Mouse (Mus musculus): ENCODE results near the gene Spdl1. TPM values are rescaled to one million over a fixed set of nuclear protein-coding genes. Genes with fewer than 3 reads are reported as not detected.

Spdl1 gene
- polyA plus RNA-seq, 1 experiment from 2014 or later = 26.3 TPM

DNA sequence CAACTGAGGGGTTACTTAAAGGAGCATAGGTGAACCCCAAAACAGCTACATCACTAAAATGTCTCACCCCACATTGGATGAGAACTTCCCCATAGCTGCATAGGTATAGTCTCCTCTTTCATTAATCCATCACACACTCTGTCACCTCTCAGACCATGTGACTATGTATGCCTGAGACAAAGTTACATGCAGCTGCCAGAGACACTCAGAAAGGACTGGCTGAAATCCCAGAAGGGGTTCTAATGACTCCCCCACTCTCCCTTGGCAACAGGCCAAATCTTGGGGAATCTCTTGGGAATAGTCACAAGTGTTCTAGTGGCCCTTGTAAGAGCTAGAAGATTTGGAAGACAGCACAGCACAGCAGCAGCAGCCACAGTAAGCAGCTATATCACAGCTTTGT lies 48.6 kb downstream of the Spdl1 start:
- Histone ChIP-seq H3K4me3 (ENCODE audit: low read depth, low read length) (no peak overlapping the region), H3K9me3 (ENCODE audit: control insufficient read depth, low read length) (no peaks in the 10 kb centered on the region), H3K36me3 (ENCODE audit: control insufficient read depth, insufficient read depth, low read length) (no peaks in the 10 kb centered on the region), H3K27me3 (ENCODE audit: control insufficient read depth, insufficient read depth, low read length) (no peaks in the 10 kb centered on the region), H3K4me2 (ENCODE audit: low read depth) (no peak overlapping the region), H3K27ac (ENCODE audit: low read depth, low read length) (no peak overlapping the region), H3K4me1 (ENCODE audit: control insufficient read depth, insufficient read depth, low read length) (no peaks in the 10 kb centered on the region), H3K9ac (ENCODE audit: low read length) (no peak overlapping the region)
- ATAC-seq (ENCODE audit: insufficient read depth, low FRiP score, low TSS enrichment) (no peak), DNase-seq (ENCODE audit: low spot score) (no peak)

DNA sequence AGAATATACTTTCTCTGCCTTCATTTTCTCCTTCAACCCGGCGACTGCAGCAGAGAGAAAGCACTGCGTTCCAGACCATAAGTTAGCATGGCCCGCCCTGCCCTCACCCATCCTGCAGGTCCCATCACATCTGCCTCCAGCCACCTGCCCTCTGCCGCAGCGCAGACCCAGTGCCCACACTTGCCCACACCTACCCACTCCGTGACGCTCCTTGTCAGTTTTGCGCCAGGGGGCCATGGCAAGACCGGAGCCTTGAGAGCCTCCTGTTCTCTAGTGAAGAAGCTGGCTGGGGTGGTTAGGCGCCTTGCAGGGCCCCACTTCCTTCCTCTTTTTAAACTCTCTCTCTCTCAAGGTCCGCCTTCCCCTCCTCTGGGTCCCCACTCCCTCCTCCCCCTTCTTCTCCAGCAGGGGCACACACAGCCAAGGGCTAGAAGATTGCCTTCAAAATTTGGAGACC lies 49.8 kb downstream of the Spdl1 start, which contains the start of gene Dock2:
TSS of gene Dock2 (minus strand) at position 306 of the 457 bp plus-strand sequence.
- Histone ChIP-seq H3K9ac (ENCODE audit: low read length) (no peak within 1 kb of the TSS), H3K9me3 (ENCODE audit: control insufficient read depth, low read length) (no peaks in the 10 kb centered on the region), H3K4me1 (ENCODE audit: control insufficient read depth, insufficient read depth, low read length) (no peaks in the 10 kb centered on the region), H3K27ac (ENCODE audit: low read depth, low read length) (no peak within 1 kb of the TSS), H3K27me3 (ENCODE audit: control insufficient read depth, insufficient read depth, low read length) (no peaks in the 10 kb centered on the region), H3K4me3 (ENCODE audit: low read depth, low read length) (no peak within 1 kb of the TSS), H3K4me2 (ENCODE audit: low read depth) (no peak within 1 kb of the TSS), H3K36me3 (ENCODE audit: control insufficient read depth, insufficient read depth, low read length) (no peaks in the 10 kb centered on the region)
- DNase-seq (ENCODE audit: low spot score) = no peak
- 92% methylated on average over 12 of the region's 12 CpGs for WGBS
- ATAC-seq (ENCODE audit: insufficient read depth, low FRiP score, low TSS enrichment) = no peak

GRCm38 (mm10) chr11:34782516-34783430 lies 50.7 kb downstream of the Spdl1 start:
- 82% methylated on average over 8 of the region's 8 CpGs for WGBS
- no peak for ATAC-seq (ENCODE audit: insufficient read depth, low FRiP score, low TSS enrichment)
- no peak for DNase-seq (ENCODE audit: low spot score)
- no peak overlapping the region for H3K4me2 ChIP-seq (ENCODE audit: low read depth)
- H3K4me1 ChIP-seq (ENCODE audit: control insufficient read depth, insufficient read depth, low read length) = no peaks in the 10 kb centered on the region
- H3K9me3 ChIP-seq (ENCODE audit: control insufficient read depth, low read length) = no peaks in the 10 kb centered on the region
- no peaks in the 10 kb centered on the region for H3K36me3 ChIP-seq (ENCODE audit: control insufficient read depth, insufficient read depth, low read length)
- H3K4me3 ChIP-seq (ENCODE audit: low read depth, low read length) = no peak overlapping the region
- no peaks in the 10 kb centered on the region for H3K27me3 ChIP-seq (ENCODE audit: control insufficient read depth, insufficient read depth, low read length)
- no peak overlapping the region for H3K9ac ChIP-seq (ENCODE audit: low read length)
- no peak overlapping the region for H3K27ac ChIP-seq (ENCODE audit: low read depth, low read length)

DNA sequence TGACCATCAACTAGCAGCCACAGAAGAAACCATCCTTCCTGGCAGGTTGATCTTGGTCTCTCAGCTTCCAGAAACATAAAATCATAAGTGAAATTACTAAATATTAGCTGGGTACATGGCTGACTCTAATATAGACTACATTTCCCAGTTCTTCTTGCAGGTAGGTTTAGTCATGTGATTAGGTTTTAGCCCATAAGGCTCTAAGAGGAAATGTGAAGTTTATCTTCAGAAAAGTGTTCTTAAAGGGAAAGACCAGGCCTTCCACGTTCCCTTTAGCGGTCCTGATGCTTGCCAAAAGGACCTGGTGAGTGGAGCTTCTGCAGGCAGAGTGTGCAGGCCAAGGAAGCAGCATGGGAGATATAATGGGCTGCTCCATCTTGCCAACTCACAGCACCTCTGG lies 52.7 kb downstream of the Spdl1 start:
- WGBS = 88% methylated on average over 2 of the region's 2 CpGs
- no peak overlapping the region for H3K9ac ChIP-seq (ENCODE audit: low read length)
- H3K4me1 ChIP-seq (ENCODE audit: control insufficient read depth, insufficient read depth, low read length) = no peaks in the 10 kb centered on the region
- no peak overlapping the region for H3K4me3 ChIP-seq (ENCODE audit: low read depth, low read length)
- no peak overlapping the region for H3K4me2 ChIP-seq (ENCODE audit: low read depth)
- no peak for ATAC-seq (ENCODE audit: insufficient read depth, low FRiP score, low TSS enrichment)
- no peak overlapping the region for H3K27ac ChIP-seq (ENCODE audit: low read depth, low read length)
- no peaks in the 10 kb centered on the region for H3K36me3 ChIP-seq (ENCODE audit: control insufficient read depth, insufficient read depth, low read length)
- H3K27me3 ChIP-seq (ENCODE audit: control insufficient read depth, insufficient read depth, low read length) = no peaks in the 10 kb centered on the region
- DNase-seq (ENCODE audit: low spot score) = no peak
- no peaks in the 10 kb centered on the region for H3K9me3 ChIP-seq (ENCODE audit: control insufficient read depth, low read length)

DNA sequence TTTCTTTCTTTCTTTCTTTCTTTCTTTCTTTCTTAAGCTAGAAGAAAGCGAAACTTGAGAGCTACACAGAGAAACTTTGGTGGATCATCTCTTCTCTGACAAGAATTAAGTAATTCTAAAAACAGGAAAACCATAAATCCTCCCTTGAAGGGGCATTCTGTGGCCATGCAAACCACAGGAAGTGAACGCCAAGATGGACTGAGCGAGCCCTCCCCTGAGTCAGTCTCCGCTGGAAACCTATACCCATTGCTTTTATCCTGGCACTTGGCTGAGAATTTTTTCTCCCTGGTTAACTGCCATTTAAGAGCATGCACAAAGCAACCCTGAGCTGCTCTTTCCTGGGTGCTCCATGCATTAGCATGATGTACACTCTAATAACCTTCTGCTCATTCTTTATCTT lies 53.5 kb downstream of the Spdl1 start:
- Histone ChIP-seq H3K9me3 (ENCODE audit: control insufficient read depth, low read length) (no peaks in the 10 kb centered on the region), H3K27ac (ENCODE audit: low read depth, low read length) (no peak overlapping the region), H3K36me3 (ENCODE audit: control insufficient read depth, insufficient read depth, low read length) (no peaks in the 10 kb centered on the region), H3K9ac (ENCODE audit: low read length) (no peak overlapping the region), H3K4me2 (ENCODE audit: low read depth) (no peak overlapping the region), H3K27me3 (ENCODE audit: control insufficient read depth, insufficient read depth, low read length) (no peaks in the 10 kb centered on the region), H3K4me3 (ENCODE audit: low read depth, low read length) (no peak overlapping the region), H3K4me1 (ENCODE audit: control insufficient read depth, insufficient read depth, low read length) (no peaks in the 10 kb centered on the region)
- 89% methylated on average over 4 of the region's 4 CpGs for WGBS
- DNase-seq (ENCODE audit: low spot score) (no peak), ATAC-seq (ENCODE audit: insufficient read depth, low FRiP score, low TSS enrichment) (no peak)

GRCm38 (mm10) chr11:34778351-34778750 lies 55.1 kb downstream of the Spdl1 start:
- no peak overlapping the region for H3K9ac ChIP-seq (ENCODE audit: low read length)
- H3K9me3 ChIP-seq (ENCODE audit: control insufficient read depth, low read length) = no peaks in the 10 kb centered on the region
- H3K4me3 ChIP-seq (ENCODE audit: low read depth, low read length) = no peak overlapping the region
- H3K27ac ChIP-seq (ENCODE audit: low read depth, low read length) = no peak overlapping the region
- no peak overlapping the region for H3K4me2 ChIP-seq (ENCODE audit: low read depth)
- no peak for DNase-seq (ENCODE audit: low spot score)
- H3K27me3 ChIP-seq (ENCODE audit: control insufficient read depth, insufficient read depth, low read length) = no peaks in the 10 kb centered on the region
- 81% methylated on average over 3 of the region's 3 CpGs for WGBS
- no peaks in the 10 kb centered on the region for H3K4me1 ChIP-seq (ENCODE audit: control insufficient read depth, insufficient read depth, low read length)
- no peak for ATAC-seq (ENCODE audit: insufficient read depth, low FRiP score, low TSS enrichment)
- H3K36me3 ChIP-seq (ENCODE audit: control insufficient read depth, insufficient read depth, low read length) = no peaks in the 10 kb centered on the region

- 86% methylated on average over 4 of the region's 4 CpGs for WGBS
- no peak overlapping the region for H3K9ac ChIP-seq (ENCODE audit: low read length)
- no peak overlapping the region for H3K27ac ChIP-seq (ENCODE audit: low read depth, low read length)
- H3K4me3 ChIP-seq (ENCODE audit: low read depth, low read length) = no peak overlapping the region
- ATAC-seq (ENCODE audit: insufficient read depth, low FRiP score, low TSS enrichment) (no peak), DNase-seq (ENCODE audit: low spot score) (no peak)
- no peak overlapping the region for H3K4me2 ChIP-seq (ENCODE audit: low read depth)
- H3K4me1 ChIP-seq (ENCODE audit: control insufficient read depth, insufficient read depth, low read length) = no peaks in the 10 kb centered on the region
- H3K27me3 ChIP-seq (ENCODE audit: control insufficient read depth, insufficient read depth, low read length) = no peaks in the 10 kb centered on the region
- H3K36me3 ChIP-seq (ENCODE audit: control insufficient read depth, insufficient read depth, low read length) = no peaks in the 10 kb centered on the region
- H3K9me3 ChIP-seq (ENCODE audit: control insufficient read depth, low read length) = no peaks in the 10 kb centered on the region
Observed at GRCm38 (mm10) chr11:34777529-34777928, 55.9 kb downstream of the Spdl1 start.

GRCm38 (mm10) chr11:34776054-34776453 lies 57.4 kb downstream of the Spdl1 start:
- ATAC-seq (ENCODE audit: insufficient read depth, low FRiP score, low TSS enrichment) = no peak
- H3K9me3 ChIP-seq (ENCODE audit: control insufficient read depth, low read length) = no peaks in the 10 kb centered on the region
- no peaks in the 10 kb centered on the region for H3K27me3 ChIP-seq (ENCODE audit: control insufficient read depth, insufficient read depth, low read length)
- H3K4me3 ChIP-seq (ENCODE audit: low read depth, low read length) = no peak overlapping the region
- no peak for DNase-seq (ENCODE audit: low spot score)
- no peaks in the 10 kb centered on the region for H3K4me1 ChIP-seq (ENCODE audit: control insufficient read depth, insufficient read depth, low read length)
- 79% methylated on average over 2 of the region's 2 CpGs for WGBS
- no peak overlapping the region for H3K27ac ChIP-seq (ENCODE audit: low read depth, low read length)
- no peaks in the 10 kb centered on the region for H3K36me3 ChIP-seq (ENCODE audit: control insufficient read depth, insufficient read depth, low read length)
- no peak overlapping the region for H3K4me2 ChIP-seq (ENCODE audit: low read depth)
- no peak overlapping the region for H3K9ac ChIP-seq (ENCODE audit: low read length)

DNA sequence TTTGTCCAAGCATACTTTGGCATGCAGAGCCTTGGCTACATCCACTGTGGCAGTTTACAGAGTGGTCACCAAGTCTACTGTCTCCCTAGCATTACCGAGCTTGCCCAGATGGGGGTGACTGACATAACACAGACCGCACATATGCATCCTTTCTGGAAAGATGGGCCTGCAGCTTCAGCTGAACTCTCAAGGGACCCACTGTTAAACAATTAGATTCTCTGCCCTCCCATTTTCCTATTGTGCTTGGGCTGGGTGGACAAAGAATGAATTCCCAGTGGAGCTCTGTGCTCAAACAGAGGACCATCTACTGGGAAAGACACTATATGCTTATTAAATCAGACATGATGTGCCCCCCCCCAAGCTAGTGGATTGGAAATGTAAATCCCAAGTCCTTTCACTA lies 58.8 kb downstream of the Spdl1 start:
- Histone ChIP-seq H3K9me3 (ENCODE audit: control insufficient read depth, low read length) (no peaks in the 10 kb centered on the region), H3K9ac (ENCODE audit: low read length) (no peak overlapping the region), H3K27ac (ENCODE audit: low read depth, low read length) (no peak overlapping the region), H3K4me2 (ENCODE audit: low read depth) (no peak overlapping the region), H3K36me3 (ENCODE audit: control insufficient read depth, insufficient read depth, low read length) (no peaks in the 10 kb centered on the region), H3K27me3 (ENCODE audit: control insufficient read depth, insufficient read depth, low read length) (no peaks in the 10 kb centered on the region), H3K4me3 (ENCODE audit: low read depth, low read length) (no peak overlapping the region), H3K4me1 (ENCODE audit: control insufficient read depth, insufficient read depth, low read length) (no peaks in the 10 kb centered on the region)
- ATAC-seq (ENCODE audit: insufficient read depth, low FRiP score, low TSS enrichment) = no peak; the same call in 1 of the 2 replicates
- WGBS = 80% methylated on average over 2 of the region's 2 CpGs
- DNase-seq (ENCODE audit: low spot score) = no peak

Data from neural tube, embryonic 11.5 days (tissue).